Mouse (Mus musculus) T-helper 17 cell (primary cell): ENCODE results near the gene Rab40c.

ENCODE experiments used
- in situ Hi-C, 2 experiments: fragments of 300-600 bp; cut with MboI, MseI; formaldehyde crosslinking; loops; 1 replicate in 1 of 2; 2 replicates in 1 of 2; pipeline ENCODE4 v1.15.1; 2025; ENCODE audit warnings: high pct_unique_total_duplicates in 2 of 2

Gene Rab40c

DNA sequence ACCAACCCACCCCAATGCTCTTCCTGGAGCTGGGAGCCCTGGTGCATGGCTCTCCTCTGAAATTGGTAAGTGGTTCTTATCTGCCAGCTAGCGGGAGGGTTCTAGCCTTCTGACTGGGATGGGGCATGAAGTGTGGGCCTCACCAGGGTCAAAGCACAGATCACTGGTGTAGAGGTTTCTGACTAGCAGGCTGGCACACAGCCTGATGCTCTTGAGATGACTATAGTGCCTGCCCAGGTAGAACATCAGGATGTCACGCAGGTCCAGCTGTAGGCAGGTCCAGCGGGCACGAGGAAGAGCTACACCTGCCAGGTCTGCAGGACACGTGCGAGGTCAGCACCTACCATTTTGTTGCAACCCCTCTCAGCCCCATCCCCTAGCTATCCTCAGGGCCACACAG, 59.3 kb downstream of the Rab40c start:
- in situ Hi-C loops: no loop called here

GRCm38 (mm10) chr17:25844396-25844901, 75.1 kb downstream of the Rab40c start, which contains the start of gene Rhot2:
Rhot2 (minus strand) TSS chr17:25844851.
- in situ Hi-C loops: no loop called here

DNA sequence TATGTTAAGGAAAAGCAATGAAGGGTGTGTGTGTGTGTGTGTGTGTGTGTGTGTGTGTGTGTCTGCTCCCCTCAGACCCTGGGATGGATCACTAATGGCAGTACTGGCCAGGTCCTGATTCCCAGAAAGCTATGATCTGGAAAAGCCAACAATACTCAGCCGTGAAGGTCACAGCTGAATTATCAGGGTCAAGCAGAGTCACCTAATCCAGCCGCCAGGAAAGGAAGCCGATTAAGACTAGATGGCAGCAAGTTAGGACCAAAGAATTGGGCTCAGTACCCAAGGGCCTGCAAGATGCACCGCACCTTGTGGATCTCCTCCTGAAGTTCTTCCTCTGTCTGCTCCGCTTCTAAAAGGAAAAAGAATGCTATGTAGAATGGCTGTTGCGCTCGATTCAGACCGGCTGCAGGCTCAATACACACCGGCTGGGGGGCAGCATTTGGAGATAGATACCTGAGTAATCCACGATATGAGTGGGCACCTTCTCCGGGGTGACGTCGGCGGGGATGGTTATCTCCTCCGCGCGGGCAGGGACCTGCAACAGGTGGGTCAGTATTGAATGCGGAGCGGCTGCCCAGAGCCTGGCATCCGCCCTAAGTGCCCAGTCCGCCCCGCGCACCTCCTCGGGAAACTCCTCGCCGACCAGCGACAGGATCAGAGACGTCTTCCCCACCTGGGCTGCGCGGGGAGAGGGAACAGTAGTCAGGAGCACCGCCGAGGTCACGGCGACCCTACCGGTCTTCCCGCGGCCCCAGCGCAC, 75.7 kb downstream of the Rab40c start:
- in situ Hi-C loops: no loop called here

DNA sequence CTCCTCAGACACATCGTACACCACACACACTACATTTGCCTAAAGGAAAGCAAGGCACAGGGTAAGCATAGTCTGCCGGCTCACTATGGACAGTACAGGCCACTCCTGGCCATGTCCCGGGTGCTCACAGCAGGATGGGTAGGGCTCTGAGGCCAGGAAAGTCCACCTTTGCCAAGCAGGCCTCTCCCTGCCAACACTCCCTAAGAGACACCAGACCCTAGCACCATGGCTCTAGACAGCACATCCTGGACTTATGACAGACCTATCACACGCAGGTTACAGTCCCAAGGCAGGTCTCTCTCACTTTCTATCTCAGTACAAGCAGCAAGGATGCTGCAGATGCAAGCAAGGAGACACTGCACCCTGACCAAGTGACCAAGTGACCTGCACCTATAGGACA, 76.4 kb downstream of the Rab40c start:
- in situ Hi-C loops: no loop called here

DNA sequence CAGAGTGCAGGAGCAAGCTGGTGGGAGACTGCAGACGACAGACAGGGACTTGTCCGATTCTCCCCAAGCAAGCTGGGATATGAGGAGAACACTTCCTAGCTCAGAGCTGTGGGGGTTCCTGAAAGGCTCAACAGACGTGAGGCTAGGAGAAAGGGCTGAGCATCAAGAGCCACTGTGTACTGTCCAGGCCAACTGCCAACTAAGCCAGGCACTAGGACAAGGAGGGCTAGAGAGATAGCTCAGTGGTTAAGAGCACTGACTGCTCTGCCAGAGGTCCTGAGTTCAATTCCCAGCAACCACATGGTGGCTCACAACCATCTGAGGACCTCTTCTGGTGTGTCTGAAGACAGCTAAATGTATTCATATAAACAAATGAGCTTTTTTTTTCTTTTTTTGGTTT, 77.0 kb downstream of the Rab40c start:
- in situ Hi-C loops: no loop called here

DNA sequence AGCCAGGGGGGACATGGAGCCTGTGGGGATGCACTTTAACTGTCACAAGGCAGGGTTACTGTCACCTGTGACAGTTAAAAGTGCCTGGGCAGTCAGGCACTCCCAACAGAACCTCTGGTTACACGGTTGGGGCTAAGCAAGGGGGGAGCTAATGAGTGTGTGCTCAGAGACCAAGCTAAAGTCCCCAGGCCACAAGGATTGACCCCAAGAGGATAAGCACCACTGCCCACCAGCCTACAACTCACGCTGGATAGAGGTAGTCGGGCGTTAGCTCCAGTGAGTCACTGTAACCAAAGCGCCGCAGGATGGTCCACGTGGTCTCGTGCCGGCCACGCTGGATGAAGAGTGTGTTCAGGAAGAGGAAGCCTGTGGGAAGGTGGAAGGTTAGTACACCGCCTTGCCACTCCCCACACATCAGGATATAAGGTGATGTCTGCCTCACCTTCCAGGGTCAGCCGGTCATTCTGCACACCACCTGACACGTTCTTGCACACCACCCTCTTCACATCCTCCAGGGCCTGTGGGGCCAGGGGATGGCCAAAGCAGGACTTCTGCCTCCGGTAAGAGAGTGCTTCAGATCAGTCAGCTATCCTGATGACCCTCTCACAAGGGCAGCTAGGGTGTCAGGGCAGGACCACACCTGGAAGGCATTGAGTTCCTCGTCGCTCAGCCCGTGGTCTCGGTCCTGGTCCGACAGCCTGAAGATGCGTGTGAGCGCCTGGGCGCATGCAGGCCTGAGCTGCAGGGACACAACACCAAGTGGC, 78.2 kb downstream of the Rab40c start, which contains the start of gene Gm20683:
Gm20683 (minus strand) TSS at position 647 of the 764 bp plus-strand sequence.
- in situ Hi-C loops: no loop called here

DNA sequence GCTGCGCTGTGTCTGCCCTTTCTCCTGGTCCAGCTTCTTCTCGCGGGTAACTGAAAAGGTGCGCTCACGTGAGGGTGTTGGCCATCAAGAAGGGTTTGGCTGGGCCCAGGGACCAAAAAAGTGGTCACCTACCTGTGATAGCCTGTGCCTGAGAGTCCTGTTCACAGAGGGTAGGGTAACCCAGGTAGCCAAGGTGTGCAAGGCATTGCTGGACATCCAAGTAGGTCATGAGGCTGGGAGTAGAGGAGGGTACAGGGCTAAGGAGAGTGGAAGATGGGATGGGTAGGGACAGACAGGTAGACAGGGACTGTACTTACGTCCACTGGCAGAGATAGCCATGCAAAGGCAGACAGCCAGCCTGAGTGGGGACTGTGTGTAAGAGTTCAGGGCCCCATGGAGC, 79.0 kb downstream of the Rab40c start:
- in situ Hi-C loops: no loop called here

- in situ Hi-C loops: no loop called here
Observed at GRCm38 (mm10) chr17:25839455-25840235, 79.9 kb downstream of the Rab40c start.

DNA sequence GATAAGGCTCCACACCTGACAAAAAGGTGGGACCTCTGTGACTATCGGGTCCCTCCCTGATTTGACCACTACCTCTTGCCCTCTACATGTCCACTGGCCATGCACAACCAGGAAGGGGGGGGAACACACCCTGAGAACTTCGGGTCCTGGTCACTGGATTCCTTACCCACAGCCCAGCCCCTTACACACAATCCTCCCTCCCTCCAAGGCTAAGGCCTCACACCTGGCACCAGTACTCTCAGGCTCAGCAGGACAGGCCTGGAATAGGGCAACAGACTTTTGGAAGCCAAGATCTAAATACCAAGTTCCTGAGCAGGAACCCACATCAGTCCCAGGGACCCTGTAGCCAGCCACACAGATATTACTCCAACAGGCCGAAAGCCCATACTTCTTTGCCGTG, 80.6 kb downstream of the Rab40c start:
- in situ Hi-C loops: no loop called here

DNA sequence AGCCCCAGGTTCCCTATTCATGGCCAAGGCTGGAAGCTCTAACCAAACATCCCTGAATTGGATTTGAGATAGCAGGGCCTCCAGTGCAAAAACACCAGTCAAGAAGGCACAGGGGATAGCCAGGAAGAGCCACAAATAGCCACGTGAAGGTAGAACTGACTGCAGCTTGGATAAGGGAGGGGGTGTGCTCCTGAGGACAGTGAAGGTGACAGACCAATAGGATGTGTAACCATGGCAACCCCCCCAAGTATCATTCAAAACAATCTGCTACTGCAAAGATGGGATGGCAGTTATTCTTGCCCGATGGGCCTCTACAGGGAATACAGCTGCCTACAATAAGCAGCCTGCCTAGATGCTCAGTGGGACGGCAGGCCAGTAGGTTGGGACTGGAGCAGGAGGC, 82.0 kb downstream of the Rab40c start:
- in situ Hi-C loops: no loop called here

DNA sequence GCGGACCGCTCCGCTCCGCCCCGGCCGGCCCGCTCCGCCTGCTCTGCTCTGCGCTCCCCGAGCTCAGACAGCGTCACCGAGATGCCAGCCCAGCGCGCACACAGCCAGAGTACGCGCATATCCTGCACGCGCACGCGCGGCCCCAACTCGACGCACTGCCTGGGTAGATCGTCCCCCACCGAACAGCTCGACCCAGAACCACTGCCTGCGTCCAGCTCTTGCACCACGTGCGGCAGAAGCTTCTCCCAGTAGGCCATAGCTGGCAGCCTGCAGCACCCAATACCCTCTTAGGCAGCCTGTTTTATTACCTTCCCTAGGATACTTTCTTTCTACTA, 82.5 kb downstream of the Rab40c start, which contains the start of gene Rhbdl1:
Rhbdl1 (minus strand) TSS at position 220 of the 335 bp plus-strand sequence.
- in situ Hi-C loops: no loop called here

- in situ Hi-C loops: no loop called here
Observed at GRCm38 (mm10) chr17:25836397-25837075, 83.0 kb downstream of the Rab40c start.

GRCm38 (mm10) chr17:25835816-25836215, 83.7 kb downstream of the Rab40c start:
- in situ Hi-C loops: no loop called here

GRCm38 (mm10) chr17:25835301-25835700, 84.2 kb downstream of the Rab40c start:
- in situ Hi-C loops: no loop called here

DNA sequence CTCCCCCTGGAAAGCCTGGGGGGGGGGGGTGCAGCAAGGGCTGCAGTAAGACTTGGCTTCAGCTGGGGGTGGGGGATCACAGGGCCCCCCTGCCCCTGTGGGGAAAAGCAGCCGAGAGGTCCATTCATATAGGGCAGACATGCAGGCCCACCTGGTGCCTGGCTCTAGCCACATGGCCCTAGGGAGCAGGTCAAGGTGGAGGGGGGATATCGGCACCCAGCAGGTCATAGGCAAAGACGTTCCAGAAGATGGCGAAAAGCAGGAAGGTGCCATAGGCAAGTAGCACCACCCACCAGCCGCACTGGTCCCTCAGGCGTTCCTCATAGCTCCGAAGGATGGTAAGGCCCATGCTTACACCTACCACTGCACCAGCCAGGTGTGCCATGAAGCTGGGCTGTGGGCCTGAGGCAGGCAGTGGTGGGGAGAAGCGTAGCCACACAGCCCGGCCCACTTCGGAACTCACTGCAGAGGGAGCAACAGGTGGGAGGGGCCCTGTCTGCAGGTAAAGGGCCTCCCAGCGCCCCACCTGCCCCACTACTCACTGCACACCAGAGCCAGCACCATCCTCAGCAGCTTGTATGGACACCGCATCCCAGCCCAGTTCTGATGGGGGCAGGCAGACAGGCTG, 84.8 kb downstream of the Rab40c start:
- in situ Hi-C loops: no loop called here

DNA sequence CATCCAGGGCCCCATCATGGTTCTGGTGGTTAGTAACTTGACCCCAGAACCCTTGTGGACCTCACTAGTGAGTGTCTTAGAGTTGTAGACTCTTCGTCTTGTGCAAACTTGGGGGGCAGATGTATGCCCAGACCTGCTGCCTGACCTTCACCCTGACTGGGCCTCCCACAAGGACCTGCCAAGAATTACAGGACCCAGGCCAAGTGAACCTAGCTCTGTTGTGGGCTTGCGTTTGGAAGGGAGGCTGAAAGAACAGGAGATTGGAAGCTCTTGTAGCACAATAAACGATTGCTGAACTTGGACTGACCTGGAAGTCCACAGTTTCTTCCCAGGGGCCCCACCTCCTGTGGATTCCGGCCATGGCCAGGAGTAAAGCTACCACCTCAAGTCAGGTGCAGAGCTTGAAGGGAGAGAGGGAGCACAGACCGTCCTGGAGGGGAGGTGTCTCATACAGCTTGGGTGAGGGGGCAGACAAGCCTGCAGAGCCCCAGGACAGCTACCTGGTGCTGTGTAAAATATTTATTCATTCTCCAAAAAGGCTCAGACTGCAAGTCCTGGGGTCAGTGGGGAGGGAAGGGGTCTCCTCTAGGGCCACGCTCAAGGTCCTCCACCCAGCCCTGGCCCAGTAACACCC, 85.4 kb downstream of the Rab40c start:
- in situ Hi-C loops: no loop called here

DNA sequence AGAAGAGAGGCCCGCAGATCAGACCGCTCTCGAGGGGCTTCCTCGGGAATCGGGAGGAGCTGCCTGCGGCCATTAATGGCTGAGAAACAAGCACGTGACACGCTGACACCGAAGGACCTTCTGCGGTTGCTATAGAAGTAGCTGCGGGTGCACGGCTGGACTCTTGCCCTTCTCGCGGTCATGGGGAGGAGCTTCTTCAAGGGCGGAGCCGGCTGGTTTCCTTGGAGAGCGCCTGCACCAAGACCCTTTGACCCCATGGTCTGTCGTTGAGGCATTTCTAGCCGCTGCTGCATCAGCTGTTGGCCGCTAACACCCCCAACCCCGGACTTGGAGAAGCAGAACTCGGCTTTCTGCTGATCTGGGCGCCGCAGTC, 86.2 kb downstream of the Rab40c start, which contains the start of gene Stub1:
Stub1 (minus strand) TSS at position 114 of the 373 bp plus-strand sequence.
- in situ Hi-C loops: no loop called here

DNA sequence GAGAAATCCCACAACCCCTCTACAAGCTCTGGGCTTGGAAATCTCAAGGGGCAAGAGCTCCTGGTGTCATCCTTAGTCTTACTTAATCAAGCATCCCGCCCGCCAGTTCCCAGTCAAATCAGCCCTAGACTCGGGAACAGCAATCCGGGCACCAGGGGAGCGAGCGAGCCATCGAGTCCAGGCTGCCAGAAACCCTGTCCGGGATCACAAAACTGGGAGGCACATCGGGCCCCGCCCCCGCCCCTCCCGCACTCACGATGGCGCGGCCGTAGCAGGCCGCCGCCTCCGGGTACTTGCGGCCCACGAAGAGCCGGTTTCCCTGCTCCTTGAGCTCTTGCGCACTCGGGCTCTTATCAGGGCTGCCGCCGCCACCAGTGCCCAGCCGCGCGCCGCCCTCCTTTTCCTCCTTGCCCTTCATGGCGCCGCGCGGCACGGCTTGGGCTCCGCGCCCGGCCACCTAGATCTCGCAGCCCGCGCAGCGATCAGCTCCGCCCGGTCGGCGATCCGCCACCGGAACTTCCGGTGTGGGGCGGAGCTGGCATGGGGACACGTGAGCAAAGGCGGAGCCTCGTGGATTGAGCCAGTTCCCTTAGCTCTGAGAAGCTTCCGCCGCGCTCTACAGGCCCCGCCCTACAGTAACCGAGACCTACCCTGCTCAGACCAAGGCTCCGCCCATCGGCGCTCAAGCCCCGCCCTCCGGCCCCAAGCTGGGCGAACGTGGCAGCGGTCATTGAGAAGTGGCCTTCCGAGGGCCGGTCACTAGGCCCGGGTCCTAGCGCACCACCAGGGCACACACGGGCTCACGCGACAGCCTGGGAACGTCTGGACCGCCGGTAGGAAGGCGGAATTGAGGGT, 86.9 kb downstream of the Rab40c start:
- in situ Hi-C loops: no loop called here
